Mouse (Mus musculus): ENCODE data around the gene Sdhb. TPM values are rescaled to one million over a fixed set of nuclear protein-coding genes. Genes with fewer than 3 reads are reported as not detected.

The Sdhb gene
- total RNA-seq (2018; cell fraction: chromatin; rRNA removed): 100 to 1,000 TPM in 4 of 26 experiments, 10 to 100 TPM in 22; 15.8 to 124 (median 61.4) TPM
- total RNA-seq (2018; cell fraction: cytosol; rRNA removed): 100 to 1,000 TPM; 119 to 291 (median 183) TPM
- 100 to 1,000 TPM in 4 of 26 experiments, 10 to 100 TPM in 22; 28.6 to 130 (median 74.8) TPM for total RNA-seq (2018; cell fraction: nucleus; rRNA removed)
- 115 to 183 TPM (median 157 TPM) in 3 replicates for polyA plus RNA-seq (2018)

- WGBS (ENCODE audit: missing documents): 8% methylated on average over 32 of the region's 37 CpGs
- Histone ChIP-seq H3K79me2 (ENCODE audit: inconsistent target) (peaks cover 29% of the 10 kb centered on the region), H3K4me3 (ENCODE audit: inconsistent target) (peak within 1 kb of the TSS; percentile 99), H3K36me3 (ENCODE audit: inconsistent target) (no peaks in the 10 kb centered on the region), H3K27ac (peak within 1 kb of the TSS; percentile 80)
Observed at GRCm38 (mm10) chr4:140960781-140961466, at the start of gene Sdhb. TSS of gene Sdhb (plus strand) at chr4:140961203.

- Histone ChIP-seq H3K4me3 (ENCODE audit: inconsistent target) (no peak overlapping the region), H3K36me3 (ENCODE audit: inconsistent target) (no peaks in the 10 kb centered on the region), H3K27ac (no peak overlapping the region), H3K79me2 (ENCODE audit: inconsistent target) (no peaks in the 10 kb centered on the region)
- WGBS (ENCODE audit: missing documents): 95% methylated on average over 9 of the region's 9 CpGs
Observed at GRCm38 (mm10) chr4:140911416-140911815, 49.6 kb upstream of the Sdhb start.

GRCm38 (mm10) chr4:140912271-140912833, 48.7 kb upstream of the Sdhb start:
- no peak overlapping the region for H3K4me3 ChIP-seq (ENCODE audit: inconsistent target)
- whole genome bisulfite sequencing (ENCODE audit: missing documents): 89% methylated on average over 10 of the region's 10 CpGs
- no peaks in the 10 kb centered on the region for H3K79me2 ChIP-seq (ENCODE audit: inconsistent target)
- H3K27ac ChIP-seq: no peak overlapping the region
- H3K36me3 ChIP-seq (ENCODE audit: inconsistent target): no peaks in the 10 kb centered on the region

- H3K79me2 ChIP-seq (ENCODE audit: inconsistent target): no peaks in the 10 kb centered on the region
- no peak overlapping the region for H3K4me3 ChIP-seq (ENCODE audit: inconsistent target)
- WGBS (ENCODE audit: missing documents): 95% methylated on average over 9 of the region's 9 CpGs
- no peak overlapping the region for H3K27ac ChIP-seq
- no peaks in the 10 kb centered on the region for H3K36me3 ChIP-seq (ENCODE audit: inconsistent target)
Observed at GRCm38 (mm10) chr4:140913565-140913964, 47.4 kb upstream of the Sdhb start.

- 99% methylated on average over 6 of the region's 6 CpGs for WGBS (ENCODE audit: missing documents)
Observed at GRCm38 (mm10) chr4:140914731-140915131, 46.3 kb upstream of the Sdhb start.

GRCm38 (mm10) chr4:140915235-140915634, 45.8 kb upstream of the Sdhb start:
- no peak overlapping the region for H3K27ac ChIP-seq
- H3K79me2 ChIP-seq (ENCODE audit: inconsistent target): no peaks in the 10 kb centered on the region
- no peaks in the 10 kb centered on the region for H3K36me3 ChIP-seq (ENCODE audit: inconsistent target)
- WGBS (ENCODE audit: missing documents): 97% methylated on average over 3 of the region's 3 CpGs
- no peak overlapping the region for H3K4me3 ChIP-seq (ENCODE audit: inconsistent target)

More at GRCm38 (mm10) chr4:140914731-140915131, 46.3 kb upstream of the Sdhb start:
- no peak overlapping the region for H3K27ac ChIP-seq
- H3K79me2 ChIP-seq (ENCODE audit: inconsistent target): no peaks in the 10 kb centered on the region
- no peak overlapping the region for H3K4me3 ChIP-seq (ENCODE audit: inconsistent target)
- H3K36me3 ChIP-seq (ENCODE audit: inconsistent target): no peaks in the 10 kb centered on the region

- Histone ChIP-seq H3K4me3 (ENCODE audit: inconsistent target) (no peak overlapping the region), H3K79me2 (ENCODE audit: inconsistent target) (no peaks in the 10 kb centered on the region), H3K36me3 (ENCODE audit: inconsistent target) (no peaks in the 10 kb centered on the region), H3K27ac (no peak overlapping the region)
- 100% methylated on average over 5 of the region's 5 CpGs for WGBS (ENCODE audit: missing documents)
Observed at GRCm38 (mm10) chr4:140916296-140916695, 44.7 kb upstream of the Sdhb start.

- no peak overlapping the region for H3K4me3 ChIP-seq (ENCODE audit: inconsistent target)
- no peaks in the 10 kb centered on the region for H3K79me2 ChIP-seq (ENCODE audit: inconsistent target)
- H3K36me3 ChIP-seq (ENCODE audit: inconsistent target): no peaks in the 10 kb centered on the region
- WGBS (ENCODE audit: missing documents): 94% methylated on average over 9 of the region's 9 CpGs
- H3K27ac ChIP-seq: no peak overlapping the region
Observed at GRCm38 (mm10) chr4:140917451-140917850, 43.6 kb upstream of the Sdhb start.

GRCm38 (mm10) chr4:140919974-140920836, 40.8 kb upstream of the Sdhb start:
- Histone ChIP-seq H3K36me3 (ENCODE audit: inconsistent target) (no peaks in the 10 kb centered on the region), H3K27ac (no peak overlapping the region), H3K4me3 (ENCODE audit: inconsistent target) (no peak overlapping the region), H3K79me2 (ENCODE audit: inconsistent target) (no peaks in the 10 kb centered on the region)
- WGBS (ENCODE audit: missing documents): 29% methylated on average over 11 of the region's 11 CpGs

GRCm38 (mm10) chr4:140922508-140922907, 38.5 kb upstream of the Sdhb start:
- 92% methylated on average over 5 of the region's 5 CpGs for WGBS (ENCODE audit: missing documents)
- no peak overlapping the region for H3K27ac ChIP-seq

GRCm38 (mm10) chr4:140925648-140926047, 35.4 kb upstream of the Sdhb start:
- H3K27ac ChIP-seq: no peak overlapping the region
- 69% methylated on average over 8 of the region's 8 CpGs for WGBS (ENCODE audit: missing documents)
- H3K79me2 ChIP-seq (ENCODE audit: inconsistent target): no peaks in the 10 kb centered on the region
- H3K4me3 ChIP-seq (ENCODE audit: inconsistent target): no peak overlapping the region
- H3K36me3 ChIP-seq (ENCODE audit: inconsistent target): no peaks in the 10 kb centered on the region

More at GRCm38 (mm10) chr4:140922508-140922907, 38.5 kb upstream of the Sdhb start:
- Histone ChIP-seq H3K79me2 (ENCODE audit: inconsistent target) (no peaks in the 10 kb centered on the region), H3K36me3 (ENCODE audit: inconsistent target) (no peaks in the 10 kb centered on the region), H3K4me3 (ENCODE audit: inconsistent target) (no peak overlapping the region)

- no peaks in the 10 kb centered on the region for H3K36me3 ChIP-seq (ENCODE audit: inconsistent target)
- H3K4me3 ChIP-seq (ENCODE audit: inconsistent target): no peak overlapping the region
- no peak overlapping the region for H3K27ac ChIP-seq
- 96% methylated on average over 9 of the region's 9 CpGs for WGBS (ENCODE audit: missing documents)
- no peaks in the 10 kb centered on the region for H3K79me2 ChIP-seq (ENCODE audit: inconsistent target)
Observed at GRCm38 (mm10) chr4:140928349-140928748, 32.7 kb upstream of the Sdhb start.

- Histone ChIP-seq H3K4me3 (ENCODE audit: inconsistent target) (no peak overlapping the region), H3K27ac (no peak overlapping the region), H3K36me3 (ENCODE audit: inconsistent target) (no peaks in the 10 kb centered on the region), H3K79me2 (ENCODE audit: inconsistent target) (no peaks in the 10 kb centered on the region)
- WGBS (ENCODE audit: missing documents): 91% methylated on average over 8 of the region's 8 CpGs
Observed at GRCm38 (mm10) chr4:140929745-140930144, 31.3 kb upstream of the Sdhb start.

GRCm38 (mm10) chr4:140930900-140931470, 30.0 kb upstream of the Sdhb start:
- Histone ChIP-seq H3K36me3 (ENCODE audit: inconsistent target) (no peaks in the 10 kb centered on the region), H3K27ac (no peak overlapping the region), H3K79me2 (ENCODE audit: inconsistent target) (no peaks in the 10 kb centered on the region), H3K4me3 (ENCODE audit: inconsistent target) (no peak overlapping the region)
- 30% methylated on average over 10 of the region's 10 CpGs for WGBS (ENCODE audit: missing documents)
